Mouse (Mus musculus): ENCODE results near the gene Mapkapk2. TPM values are rescaled to one million over a fixed set of nuclear protein-coding genes. Genes with fewer than 3 reads are reported as not detected.
A peak's percentile ranks its signal among the peaks of the same experiment; 100 is the strongest.

The Mapkapk2 gene
- total and polyA plus RNA-seq, 3 experiments = 196 to 363 (median 283) TPM

GRCm38 (mm10) chr1:131138191-131139016 is 40.8 kb upstream of the Mapkapk2 start, which contains the start of gene Dyrk3:
Dyrk3 (minus strand) TSS chr1:131138340.
- intact Hi-C loops (cut with DNase I) = loop anchor here (1.0 to 2.0 kb wide), 3 partner anchors 14 to 154 kb away; partner anchors contain the start of gene Eif2d
- H3K36me3 ChIP-seq (ENCODE audit: control insufficient read depth, insufficient read depth, low read length) = no peaks in the 10 kb centered on the region
- WGBS = 4% methylated on average over 49 of the region's 49 CpGs

GRCm38 (mm10) chr1:131137717-131138118 is 40.1 kb upstream of the Mapkapk2 start:
- intact Hi-C loops (cut with DNase I) = loop anchor here (1.0 to 2.0 kb wide), 3 partner anchors 15 to 153 kb away; partner anchors contain the start of gene Eif2d
- H3K9ac ChIP-seq (ENCODE audit: low read depth, low read length) = peak overlapping the region; percentile 43
- DNase-seq = peak; percentile 30 to 34
- no peaks in the 10 kb centered on the region for H3K79me2 ChIP-seq (replicated peaks; ENCODE audit: control insufficient read depth, insufficient read depth, low read length)
- peak overlapping the region; percentile 89 for H3K4me3 ChIP-seq
- peaks cover 2% of the 10 kb centered on the region; the same call in 1 of the 2 replicates for H3K27me3 ChIP-seq (ENCODE audit: control insufficient read depth, insufficient read depth, low read length)
- WGBS = 3% methylated on average over 32 of the region's 36 CpGs
- no peak for TF ChIP-seq EP300 (IDR thresholded peaks at IDR 0.05; ENCODE audit: insufficient read depth, low read depth, low read length)
- TF ChIP-seq POLR2A (IDR thresholded peaks at IDR 0.05; ENCODE audit: insufficient read depth, low read depth, low read length) = no peak
- TF ChIP-seq CTCF (IDR thresholded peaks at IDR 0.05) = no peak
- no peaks in the 10 kb centered on the region for H3K4me1 ChIP-seq (ENCODE audit: control insufficient read depth, insufficient read depth, low read length)
- no peaks in the 10 kb centered on the region for H3K36me3 ChIP-seq (ENCODE audit: control insufficient read depth, insufficient read depth, low read length)
- H3K27ac ChIP-seq = no peak overlapping the region; the same call in 1 of the 2 replicates

More at GRCm38 (mm10) chr1:131138191-131139016, 40.8 kb upstream of the Mapkapk2 start, which contains the start of gene Dyrk3:
- Histone ChIP-seq H3K4me1 (ENCODE audit: control insufficient read depth, insufficient read depth, low read length) (no peaks in the 10 kb centered on the region), H3K9ac (ENCODE audit: low read depth, low read length) (peak within 1 kb of the TSS; percentile 58), H3K27me3 (ENCODE audit: control insufficient read depth, insufficient read depth, low read length) (peaks cover 2% of the 10 kb centered on the region; the same call in 1 of the 2 replicates), H3K4me3 (peak within 1 kb of the TSS; percentile 89), H3K27ac (peak within 1 kb of the TSS; percentile 84), H3K79me2 (replicated peaks; ENCODE audit: control insufficient read depth, insufficient read depth, low read length) (no peaks in the 10 kb centered on the region)
- TF ChIP-seq EP300 (IDR thresholded peaks at IDR 0.05; ENCODE audit: insufficient read depth, low read depth, low read length) (no peak), POLR2A (IDR thresholded peaks at IDR 0.05; ENCODE audit: insufficient read depth, low read depth, low read length) (peak; percentile 84), CTCF (IDR thresholded peaks at IDR 0.05) (peak; percentile 65)
- DNase-seq = peak; percentile 94 to 96

- Histone ChIP-seq H3K79me2 (replicated peaks; ENCODE audit: control insufficient read depth, insufficient read depth, low read length) (no peaks in the 10 kb centered on the region), H3K4me1 (ENCODE audit: control insufficient read depth, insufficient read depth, low read length) (no peaks in the 10 kb centered on the region), H3K9ac (ENCODE audit: low read depth, low read length) (no peak overlapping the region), H3K4me3 (peak overlapping the region; percentile 89), H3K27me3 (ENCODE audit: control insufficient read depth, insufficient read depth, low read length) (peaks cover 2% of the 10 kb centered on the region; the same call in 1 of the 2 replicates), H3K27ac (no peak overlapping the region), H3K36me3 (ENCODE audit: control insufficient read depth, insufficient read depth, low read length) (no peaks in the 10 kb centered on the region)
- TF ChIP-seq POLR2A (IDR thresholded peaks at IDR 0.05; ENCODE audit: insufficient read depth, low read depth, low read length) (no peak), EP300 (IDR thresholded peaks at IDR 0.05; ENCODE audit: insufficient read depth, low read depth, low read length) (no peak), CTCF (IDR thresholded peaks at IDR 0.05) (no peak)
- intact Hi-C loops (cut with DNase I) = no loop called here
- 68% methylated on average over 5 of the region's 5 CpGs for WGBS
- DNase-seq = no peak
These were observed 39.5 kb upstream of the Mapkapk2 start for GRCm38 (mm10) chr1:131137111-131137510.

- intact Hi-C loops (cut with DNase I) = no loop called here
- peaks cover 2% of the 10 kb centered on the region; the same call in 1 of the 2 replicates for H3K27me3 ChIP-seq (ENCODE audit: control insufficient read depth, insufficient read depth, low read length)
These were observed 38.5 kb upstream of the Mapkapk2 start for GRCm38 (mm10) chr1:131135960-131136629.

GRCm38 (mm10) chr1:131134942-131135522 is 37.4 kb upstream of the Mapkapk2 start:
- Histone ChIP-seq H3K79me2 (replicated peaks; ENCODE audit: control insufficient read depth, insufficient read depth, low read length) (no peaks in the 10 kb centered on the region), H3K9ac (ENCODE audit: low read depth, low read length) (no peak overlapping the region), H3K4me3 (no peak overlapping the region), H3K4me1 (ENCODE audit: control insufficient read depth, insufficient read depth, low read length) (no peaks in the 10 kb centered on the region), H3K27ac (no peak overlapping the region), H3K36me3 (ENCODE audit: control insufficient read depth, insufficient read depth, low read length) (no peaks in the 10 kb centered on the region), H3K27me3 (ENCODE audit: control insufficient read depth, insufficient read depth, low read length) (no peaks in the 10 kb centered on the region)
- WGBS = 43% methylated on average over 8 of the region's 8 CpGs
- DNase-seq = peak in 1 of 2 experiments; percentile 33
- TF ChIP-seq POLR2A (IDR thresholded peaks at IDR 0.05; ENCODE audit: insufficient read depth, low read depth, low read length) (no peak), CTCF (IDR thresholded peaks at IDR 0.05) (no peak), EP300 (IDR thresholded peaks at IDR 0.05; ENCODE audit: insufficient read depth, low read depth, low read length) (no peak)
- intact Hi-C loops (cut with DNase I) = no loop called here

More at GRCm38 (mm10) chr1:131135960-131136629, 38.5 kb upstream of the Mapkapk2 start:
- Histone ChIP-seq H3K4me1 (ENCODE audit: control insufficient read depth, insufficient read depth, low read length) (no peaks in the 10 kb centered on the region), H3K9ac (ENCODE audit: low read depth, low read length) (no peak overlapping the region), H3K36me3 (ENCODE audit: control insufficient read depth, insufficient read depth, low read length) (no peaks in the 10 kb centered on the region), H3K79me2 (replicated peaks; ENCODE audit: control insufficient read depth, insufficient read depth, low read length) (no peaks in the 10 kb centered on the region), H3K27ac (no peak overlapping the region), H3K4me3 (no peak overlapping the region)
- TF ChIP-seq EP300 (IDR thresholded peaks at IDR 0.05; ENCODE audit: insufficient read depth, low read depth, low read length) (no peak), POLR2A (IDR thresholded peaks at IDR 0.05; ENCODE audit: insufficient read depth, low read depth, low read length) (no peak), CTCF (IDR thresholded peaks at IDR 0.05) (no peak)
- WGBS = 73% methylated on average over 10 of the region's 10 CpGs
- DNase-seq = no peak
